Mouse (Mus musculus): ENCODE measurements around the gene Hspa12a.
A peak's percentile ranks its signal among the peaks of the same experiment; 100 is the strongest.

Hspa12a gene

DNA sequence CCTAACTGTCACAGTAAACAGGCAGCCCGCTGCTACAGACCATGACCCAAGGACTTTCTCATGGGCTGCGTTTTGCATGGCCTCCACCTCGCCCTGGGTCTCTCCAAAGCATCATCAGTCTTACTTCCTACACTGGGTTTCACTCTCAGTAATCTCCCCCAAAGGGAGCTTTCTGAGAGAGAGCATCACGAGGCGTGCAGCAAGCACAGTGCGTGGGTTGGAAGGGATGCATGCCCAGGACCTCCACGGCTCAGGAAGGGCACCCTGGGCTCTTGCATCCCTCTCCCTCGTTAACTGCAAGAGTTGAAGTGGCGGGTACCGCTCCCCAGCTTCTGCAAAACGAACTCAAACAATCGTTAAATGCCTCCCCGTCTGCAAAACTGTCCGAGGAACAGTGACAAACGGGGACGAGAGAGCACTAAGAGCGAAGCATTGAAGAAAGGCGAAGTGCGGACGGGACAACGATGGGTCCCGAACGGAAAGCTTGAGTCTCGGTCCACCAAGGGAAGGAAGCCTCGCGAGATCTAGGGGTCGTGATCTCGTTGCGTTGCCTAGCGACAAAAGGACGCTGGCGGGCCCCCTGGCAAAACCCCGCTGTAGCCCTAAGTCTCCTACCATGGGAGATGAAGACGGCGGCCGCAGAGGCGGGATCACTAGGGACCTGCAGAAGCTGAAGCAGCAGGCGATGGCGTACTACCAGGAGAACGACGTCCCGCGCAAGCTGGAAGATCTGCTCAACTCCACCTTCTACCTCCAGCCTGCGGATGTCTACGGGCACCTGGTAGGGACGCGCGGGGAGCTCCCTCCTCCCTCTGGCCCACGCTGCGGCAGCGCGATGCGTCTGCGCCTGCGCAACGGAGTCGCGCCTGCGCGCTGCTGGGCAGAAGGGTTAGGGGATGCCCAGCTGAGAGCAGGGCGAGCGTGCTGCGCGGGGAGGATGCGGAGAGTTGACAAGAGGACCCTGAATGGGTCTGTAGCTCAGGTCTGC, at the start of gene Hspa12a, which contains the start of gene Eno4:
Gene Hspa12a (minus strand): TSS at position 814 of the 988 bp plus-strand sequence.
Gene Eno4 (plus strand): TSS at position 585 of the 988 bp plus-strand sequence.
- DNase-seq (ENCODE audit: inconsistent ontology term), result peak; percentile 96

DNA sequence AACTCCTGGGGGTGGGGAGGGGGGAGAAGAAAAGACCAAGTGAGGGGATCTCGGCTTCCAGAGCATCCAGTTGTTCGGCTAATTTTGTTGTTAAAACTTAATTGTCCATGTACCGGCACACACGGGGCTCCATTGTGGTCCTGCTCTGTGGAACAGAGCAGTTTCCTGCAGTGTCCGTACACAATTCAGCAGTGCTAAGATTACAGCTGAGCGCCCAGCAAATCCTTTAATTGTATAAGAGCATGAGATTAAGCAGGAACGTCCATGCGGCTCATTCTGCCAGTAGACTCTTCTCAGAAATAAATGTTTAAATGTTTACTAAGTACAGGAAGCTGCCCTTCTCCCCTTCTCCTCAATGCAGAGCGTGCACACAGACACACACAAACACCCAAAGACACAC, 38.1 kb upstream of the Hspa12a start:
- no peak for DNase-seq (ENCODE audit: inconsistent ontology term)

DNA sequence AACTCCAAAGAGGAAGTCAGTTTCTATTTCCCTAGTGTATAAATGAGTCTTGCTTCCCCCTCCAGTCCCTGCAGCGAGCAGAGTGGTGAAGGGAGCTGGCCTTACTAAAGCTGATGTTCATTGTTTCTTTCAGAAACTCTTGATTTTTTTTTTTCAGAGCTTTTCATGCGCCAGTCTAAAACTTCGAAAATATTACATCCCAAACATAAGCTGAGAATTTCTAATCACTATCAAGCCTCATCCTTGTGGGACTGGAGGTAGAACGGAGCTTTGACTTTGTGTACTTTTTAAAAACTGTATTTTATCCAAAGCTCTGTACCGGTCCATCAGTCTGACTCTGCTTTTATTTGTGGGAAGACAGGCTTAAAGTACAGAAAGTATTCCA, 36.6 kb upstream of the Hspa12a start:
- no peak for DNase-seq (ENCODE audit: inconsistent ontology term)

DNA sequence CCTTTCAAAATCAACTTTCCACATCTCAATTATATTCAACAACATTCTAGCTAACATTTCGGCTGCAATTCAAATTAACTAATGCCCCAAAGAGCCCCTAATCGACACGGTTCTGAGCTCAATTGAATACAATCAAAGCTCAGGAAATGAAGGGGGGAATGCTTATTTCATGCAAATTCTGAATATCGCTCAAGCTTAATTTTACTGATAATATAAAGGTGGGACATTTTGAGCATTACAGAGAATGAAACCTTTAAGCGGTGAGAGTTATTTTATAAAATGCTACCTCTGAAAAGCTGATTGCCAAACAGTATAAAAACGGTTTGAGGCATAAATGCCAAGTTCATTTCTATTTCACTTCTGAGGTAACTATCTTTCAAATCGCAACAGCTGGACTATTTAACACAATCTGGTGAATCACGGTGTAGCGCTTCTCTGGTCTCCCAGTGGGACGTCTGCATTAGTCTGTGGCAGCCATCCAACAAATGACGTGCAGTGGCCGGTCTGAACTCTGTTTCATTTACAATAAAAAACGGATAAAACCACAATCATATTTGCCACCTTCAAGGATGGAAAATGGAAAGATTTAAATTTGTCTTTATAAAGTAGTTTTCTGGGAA, 36.1 kb upstream of the Hspa12a start:
- DNase-seq (ENCODE audit: inconsistent ontology term), result peak; percentile 59

DNA sequence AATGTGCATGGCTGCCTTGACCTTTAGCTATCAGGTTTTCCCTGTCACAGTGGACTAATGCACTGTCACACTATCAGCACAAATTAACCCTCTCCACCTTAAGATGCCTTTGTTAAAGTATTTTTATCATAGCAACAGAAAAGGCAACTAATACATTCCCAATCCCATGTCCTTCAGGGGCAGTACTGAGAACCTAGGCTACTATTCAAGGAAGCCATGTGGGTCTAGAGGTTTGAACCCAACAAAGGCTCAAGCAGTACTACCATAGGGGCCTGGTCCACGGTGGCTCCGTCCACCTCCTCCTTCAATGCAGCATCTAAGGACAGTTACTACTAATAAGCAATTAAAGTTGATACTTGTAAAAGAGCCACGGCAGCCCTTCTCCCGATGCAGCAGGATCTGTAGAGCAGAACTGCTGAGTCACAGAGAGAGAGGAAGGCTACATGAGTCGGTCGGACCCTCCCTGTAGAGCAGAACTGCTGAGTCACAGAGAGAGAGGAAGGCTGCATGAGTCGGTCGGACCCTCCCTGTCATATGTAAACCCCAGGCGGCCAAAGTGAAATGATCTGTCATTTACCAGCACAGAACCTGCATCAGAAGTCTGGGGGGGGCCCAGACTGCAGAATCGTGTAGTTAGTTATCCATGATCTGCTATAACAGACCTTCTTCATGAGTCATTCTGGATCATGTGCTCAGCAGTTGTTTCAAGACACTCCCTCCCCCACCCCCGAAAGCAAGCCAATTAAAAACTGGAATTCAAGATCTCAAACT, 35.1 kb upstream of the Hspa12a start:
- DNase-seq (ENCODE audit: inconsistent ontology term), result peak; percentile 88

DNA sequence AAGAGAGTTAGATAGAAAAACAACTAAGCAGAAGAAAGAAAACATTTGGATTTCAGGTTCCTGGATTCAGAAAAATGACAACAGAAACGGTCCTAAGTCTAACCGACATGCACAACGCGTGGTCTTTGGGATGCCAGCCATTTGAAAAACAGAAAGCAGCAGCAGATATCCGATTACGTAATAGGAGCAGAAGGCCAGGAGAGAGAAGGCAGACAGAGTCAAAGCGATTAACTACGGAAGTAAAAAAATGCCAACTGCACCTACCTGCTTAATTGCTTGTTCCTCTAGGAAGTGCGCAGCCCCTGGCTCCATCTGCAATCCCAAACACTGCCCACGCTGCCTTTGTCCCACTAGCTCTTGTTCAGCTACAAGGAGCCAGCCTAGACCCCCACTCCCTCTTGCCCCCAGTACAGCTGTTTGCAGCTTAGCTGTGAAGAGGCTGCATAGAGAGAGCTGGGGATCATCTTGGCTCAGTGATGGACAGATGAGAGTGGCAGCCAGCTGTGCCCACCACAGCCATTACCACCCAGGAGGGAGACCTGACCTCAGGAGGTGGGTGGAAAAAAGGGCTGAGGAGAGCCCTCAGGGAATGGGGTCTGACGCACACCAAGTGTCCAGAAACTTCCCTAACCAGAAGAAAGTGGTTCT, 31.9 kb upstream of the Hspa12a start:
- no peak for DNase-seq (ENCODE audit: inconsistent ontology term)

DNA sequence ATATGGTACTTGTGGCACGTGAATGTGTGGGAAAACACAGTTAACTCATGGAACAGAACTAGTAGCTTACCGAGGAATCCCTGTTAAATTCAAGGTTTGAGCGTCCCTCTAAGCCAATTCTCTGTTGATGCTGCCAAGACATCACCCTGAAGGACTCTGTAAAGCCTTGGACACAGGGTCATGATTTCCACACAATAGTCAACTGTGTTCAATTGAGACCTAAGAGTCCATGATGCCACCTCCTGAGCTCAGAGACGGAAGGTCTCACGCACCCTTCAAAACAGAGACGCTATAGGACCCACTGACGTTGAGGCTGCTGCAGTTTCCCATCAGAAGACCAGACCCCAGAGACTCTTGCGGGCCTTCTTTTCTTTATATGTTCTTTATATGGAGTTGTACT, 30.7 kb upstream of the Hspa12a start:
- DNase-seq (ENCODE audit: inconsistent ontology term), result no peak

DNA sequence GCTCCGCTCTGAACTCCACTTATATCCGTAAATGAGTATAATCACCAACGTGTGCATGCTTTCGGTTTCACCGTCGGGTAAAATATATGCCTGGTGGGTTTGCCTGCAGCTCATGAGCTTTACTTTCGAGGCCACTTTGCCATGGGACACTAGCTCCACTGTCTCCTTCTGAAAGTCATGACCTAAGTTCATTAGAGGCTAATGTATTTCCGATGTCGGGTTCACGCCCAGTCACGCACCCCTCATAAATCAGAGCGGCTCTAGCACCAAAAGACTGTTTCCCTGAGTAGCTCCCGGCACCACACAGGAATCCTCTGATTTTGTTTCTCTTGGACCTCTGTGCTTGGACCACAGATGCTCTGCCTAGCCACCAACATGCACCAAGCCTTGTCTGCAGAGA, 27.4 kb upstream of the Hspa12a start:
- no peak for DNase-seq (ENCODE audit: inconsistent ontology term)

DNA sequence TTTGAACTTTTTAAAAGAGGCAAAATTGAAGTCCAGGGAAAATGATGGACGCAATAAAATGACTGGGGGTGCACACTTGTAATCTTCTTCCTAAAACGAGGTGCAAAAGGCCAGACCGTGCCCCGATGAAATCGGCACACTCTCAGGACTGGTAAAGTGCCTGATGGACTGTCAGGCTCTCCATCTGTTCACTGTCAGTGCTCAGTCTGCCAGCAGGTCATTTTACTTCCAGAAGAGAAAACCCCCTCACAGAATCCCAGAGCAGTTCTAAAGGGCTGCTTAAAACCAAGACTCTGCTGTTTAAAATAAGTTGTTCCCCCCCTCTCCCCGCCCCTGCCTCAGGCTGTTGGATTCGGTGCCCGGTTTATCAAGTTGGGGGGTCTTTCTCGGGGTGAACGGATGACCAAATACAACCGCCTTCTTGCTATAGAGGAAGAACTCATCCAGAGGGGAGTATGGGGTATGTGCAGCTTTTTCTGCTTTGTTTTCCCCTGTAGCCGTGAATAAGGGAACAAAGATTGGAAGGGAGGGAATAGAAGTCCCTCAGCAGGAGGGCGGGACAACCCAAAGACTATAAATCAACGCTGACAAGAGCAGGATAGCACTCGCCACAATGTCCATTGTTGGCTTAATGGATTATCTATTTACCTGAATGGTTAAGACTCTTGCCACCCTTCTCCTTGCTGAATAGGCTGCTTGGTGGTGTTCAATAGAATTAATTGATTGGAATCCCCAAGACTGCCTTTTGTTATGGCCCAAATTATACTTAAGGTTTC, 25.5 kb upstream of the Hspa12a start:
- DNase-seq (ENCODE audit: inconsistent ontology term), result no peak

DNA sequence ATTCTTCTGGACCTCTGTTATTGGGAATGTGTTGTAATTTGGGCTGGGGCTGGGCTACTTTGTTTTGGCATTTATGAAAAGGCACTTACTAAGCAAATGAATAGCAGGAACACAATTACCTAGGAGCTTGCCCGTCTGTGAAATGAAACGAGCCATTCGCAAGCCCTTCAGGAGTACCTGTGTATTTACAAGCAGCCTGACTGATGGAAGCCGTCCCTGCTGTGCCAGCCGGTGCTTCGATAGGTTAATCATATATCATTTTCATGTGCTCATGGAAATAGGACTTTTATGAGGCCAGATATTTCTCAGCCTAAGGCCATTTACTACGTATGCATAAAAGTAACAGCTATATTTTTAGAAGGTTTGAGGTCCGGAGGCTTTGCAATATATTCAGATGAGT, 19.6 kb upstream of the Hspa12a start:
- no peak for DNase-seq (ENCODE audit: inconsistent ontology term)

DNA sequence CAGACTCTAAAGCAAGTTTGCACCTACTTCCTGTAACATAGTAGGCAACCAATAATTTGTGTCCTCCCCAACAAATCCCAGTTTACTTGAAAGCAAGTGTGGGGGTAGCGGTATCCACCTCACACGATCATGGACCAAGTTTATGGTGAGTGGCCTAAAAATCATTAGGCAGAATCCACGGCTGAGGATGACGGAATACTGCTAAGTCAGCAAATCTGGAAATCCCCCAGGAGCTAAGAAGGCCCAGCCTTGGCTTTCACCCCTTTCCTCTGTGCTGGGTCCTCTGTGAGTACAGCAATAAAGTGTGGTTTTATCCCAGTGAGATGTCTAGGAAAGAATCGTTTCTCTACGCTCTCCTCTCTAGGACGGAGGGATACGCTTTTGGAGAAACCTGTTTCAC, 11.3 kb upstream of the Hspa12a start:
- DNase-seq (ENCODE audit: inconsistent ontology term), result no peak

DNA sequence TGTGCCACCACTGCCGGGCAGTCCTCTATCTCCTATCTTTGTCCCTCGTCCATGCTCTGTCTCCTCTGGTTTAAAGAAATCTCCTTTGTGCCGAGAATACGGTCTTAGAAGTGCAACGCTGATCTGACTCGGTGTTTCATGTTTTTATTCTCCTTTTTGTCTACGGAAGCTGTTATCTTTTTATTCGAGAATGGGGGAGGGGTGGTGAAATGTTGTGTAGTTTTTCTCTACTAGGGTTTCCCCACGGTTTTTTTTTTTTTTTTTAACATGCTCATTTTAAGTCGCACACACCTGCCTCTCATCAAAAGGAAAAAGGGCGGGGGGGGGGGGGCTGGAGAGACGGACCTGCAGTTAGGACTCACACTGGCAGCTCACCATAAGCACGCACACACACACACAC, 8.8 kb upstream of the Hspa12a start:
- DNase-seq (ENCODE audit: inconsistent ontology term), result no peak

DNA sequence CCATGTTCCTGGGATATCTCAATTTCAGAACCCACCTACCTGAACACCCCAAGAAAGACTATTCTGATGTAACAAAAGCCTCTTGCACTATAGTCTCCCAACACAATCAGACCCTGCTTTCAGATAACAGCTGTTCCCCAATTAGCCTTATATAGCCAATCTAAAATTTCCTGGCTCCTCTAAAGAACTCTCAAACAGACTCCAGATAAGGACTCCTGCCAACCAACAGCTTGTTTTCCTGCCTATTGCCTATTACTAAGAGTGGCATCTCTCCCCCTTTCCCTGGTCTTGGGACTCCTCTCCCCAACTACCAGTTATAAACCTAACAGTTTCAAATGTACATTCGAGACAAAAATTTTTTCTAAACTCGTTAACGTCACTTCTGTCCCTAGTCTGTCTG, 8.1 kb upstream of the Hspa12a start:
- no peak for DNase-seq (ENCODE audit: inconsistent ontology term)

DNA sequence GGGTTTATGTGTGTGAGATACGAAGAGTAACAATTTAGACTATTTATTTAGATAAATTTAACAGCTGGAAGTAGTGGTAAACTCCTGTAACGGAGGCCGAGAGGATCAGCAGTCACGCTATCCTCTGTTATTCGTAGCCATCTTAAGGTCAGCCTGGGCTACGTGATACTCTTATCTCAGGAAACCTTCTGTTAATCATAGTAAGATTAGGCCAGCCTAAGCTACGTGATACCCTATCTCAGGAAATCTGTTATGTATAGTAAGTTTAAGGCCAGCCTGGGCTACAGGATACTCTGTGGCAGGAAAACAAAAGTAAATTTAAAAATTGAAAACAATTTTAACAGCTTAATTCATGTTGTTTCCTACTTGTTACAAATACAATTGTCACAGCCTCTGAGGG, 2.5 kb upstream of the Hspa12a start:
- no peak for DNase-seq (ENCODE audit: inconsistent ontology term)

DNA sequence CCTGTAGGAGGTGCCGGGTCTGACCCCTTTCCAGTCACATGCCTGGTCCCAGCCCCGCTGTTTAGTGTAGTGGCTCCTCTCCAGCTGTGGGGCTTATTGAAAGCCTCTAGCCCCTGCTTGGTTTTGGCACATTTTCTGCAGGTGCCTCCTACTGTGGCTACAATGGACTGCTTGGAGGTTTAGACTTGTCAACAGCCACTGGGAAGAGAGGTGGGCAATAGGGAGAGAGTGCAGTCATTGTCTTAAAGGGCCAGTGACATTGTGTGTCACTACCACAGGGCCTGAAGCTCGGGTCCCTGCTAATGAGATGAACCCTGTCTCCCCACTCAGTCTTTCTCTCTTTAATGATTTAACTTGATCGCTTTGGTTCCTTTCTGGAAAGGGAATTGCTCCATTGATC, 10.4 kb downstream of the Hspa12a start:
- DNase-seq (ENCODE audit: inconsistent ontology term), result no peak

DNA sequence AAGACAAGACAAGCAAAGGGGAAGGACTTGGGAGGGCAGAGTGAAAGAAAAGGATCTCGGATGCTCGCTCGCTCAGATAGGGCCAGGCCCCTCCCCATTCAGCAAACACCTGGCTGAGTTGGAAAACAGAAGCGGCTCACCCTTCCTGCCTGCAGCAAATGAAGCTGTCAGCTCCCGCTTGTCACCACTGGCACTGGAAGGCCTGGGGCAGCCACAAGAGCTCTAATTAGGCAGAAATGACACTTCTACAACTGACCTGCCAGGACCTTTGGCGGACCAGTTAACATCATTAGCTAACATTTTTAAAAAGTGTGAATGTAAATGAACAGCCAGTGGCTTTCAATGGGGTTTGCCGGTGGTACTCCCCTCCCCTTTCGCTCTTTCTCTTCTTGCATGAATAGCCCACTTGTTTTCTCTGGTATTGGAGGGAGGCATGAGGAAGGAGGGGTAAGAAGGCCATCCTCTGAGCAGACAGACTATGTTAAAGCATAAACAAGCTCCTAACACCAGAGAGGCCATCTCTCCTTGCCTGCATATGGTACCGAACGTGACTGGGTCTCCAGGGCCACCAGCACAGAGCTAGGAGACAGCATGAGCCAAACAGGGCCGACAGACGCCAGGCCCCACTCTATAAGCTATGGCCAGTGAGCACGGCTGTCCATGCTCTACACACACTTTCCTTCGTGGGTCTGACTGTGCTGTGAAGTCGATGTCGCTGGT, 12.2 kb downstream of the Hspa12a start:
- peak; percentile 82 for DNase-seq (ENCODE audit: inconsistent ontology term)

DNA sequence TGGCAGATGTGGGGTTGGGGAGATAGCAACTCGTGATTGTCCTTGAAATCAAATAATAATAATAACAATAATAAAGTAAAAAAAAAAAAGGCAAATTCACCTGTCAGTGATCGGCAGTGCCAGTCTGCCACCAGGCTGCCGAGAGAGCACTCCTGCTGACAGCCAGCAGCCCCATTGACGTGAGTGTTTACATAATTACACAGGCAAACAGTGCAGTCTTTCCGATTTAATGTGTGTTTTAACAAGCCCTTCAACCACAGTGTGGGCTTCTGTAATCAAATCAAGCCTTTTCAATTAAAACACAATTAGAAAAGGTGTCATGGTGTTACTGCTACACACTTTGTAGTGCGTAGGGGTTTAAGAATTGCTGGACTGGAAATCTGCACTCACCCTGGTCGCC, 24.3 kb downstream of the Hspa12a start:
- no peak for DNase-seq (ENCODE audit: inconsistent ontology term)

DNA sequence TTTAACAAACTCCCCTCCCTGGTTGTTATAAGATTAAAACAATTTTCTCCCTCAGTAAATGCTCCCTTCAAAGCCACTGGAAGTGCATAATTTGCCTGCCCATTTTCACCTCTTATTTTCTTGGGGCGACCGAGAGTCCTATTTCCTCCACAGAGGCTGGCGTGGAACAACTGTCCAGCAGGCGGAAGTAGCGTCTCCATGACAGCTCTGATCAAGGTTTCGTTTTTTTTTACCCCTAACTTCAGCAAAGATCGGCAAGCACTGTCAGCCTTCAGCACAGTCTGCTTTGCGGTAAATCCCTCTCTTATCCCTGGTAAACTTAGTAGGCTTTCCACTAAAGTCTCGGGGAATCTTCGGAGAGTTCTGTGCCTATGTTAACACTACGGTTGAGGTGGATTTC, 24.9 kb downstream of the Hspa12a start:
- DNase-seq (ENCODE audit: inconsistent ontology term), result peak; percentile 34

DNA sequence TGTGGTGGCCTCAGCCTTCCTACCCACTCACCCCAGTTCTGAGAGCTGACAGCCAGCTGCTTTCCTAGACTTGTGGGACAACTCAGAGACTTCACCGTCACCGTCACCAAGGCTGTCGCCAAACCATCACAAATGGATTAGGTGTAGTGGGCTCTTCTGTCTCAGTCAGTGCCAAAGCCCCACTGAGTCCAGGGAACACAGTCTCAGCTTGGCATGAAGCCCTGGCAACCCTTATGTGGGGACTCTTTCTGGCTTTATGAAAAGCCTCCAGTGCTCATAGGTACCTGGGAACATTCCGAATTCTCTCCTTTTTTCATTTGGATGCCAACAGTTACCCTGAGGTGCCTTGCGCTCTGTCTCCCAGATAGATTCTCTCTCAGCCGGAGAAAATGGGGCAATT, 30.2 kb downstream of the Hspa12a start:
- DNase-seq (ENCODE audit: inconsistent ontology term), result no peak

DNA sequence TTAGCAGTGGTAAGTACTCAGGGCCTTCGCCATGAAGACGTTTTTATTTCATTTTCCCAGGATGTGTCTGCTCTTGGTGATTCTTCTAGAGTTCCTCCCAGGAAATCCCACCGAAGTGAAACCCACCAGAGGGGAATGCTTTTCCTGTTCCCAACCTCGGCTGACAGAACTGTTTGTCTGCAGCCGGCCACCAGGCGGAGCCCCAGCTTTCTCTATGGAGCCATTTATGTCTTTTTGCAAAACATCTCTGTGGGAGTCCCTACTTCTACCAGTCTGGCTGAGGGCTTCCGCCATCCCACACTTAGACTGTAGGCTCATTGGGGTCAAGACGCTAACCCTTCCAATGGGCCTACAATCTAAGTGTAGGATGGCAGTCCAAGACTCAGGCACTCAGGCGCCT, 32.1 kb downstream of the Hspa12a start:
- peak; percentile 70 for DNase-seq (ENCODE audit: inconsistent ontology term)

Measured in Muller cell, postnatal 12 days (primary cell).